Mouse (Mus musculus) small intestine, adult 2 months (tissue): Measurements from ENCODE around the gene Ptgdr.

ENCODE experiments used
- CTCF ChIP-seq: fragments of 200-500 bp; IDR thresholded peaks from 2 replicates; pipeline ENCODE4 v1.5.1; 2012; ENCODE audit warnings: low read depth, mild to moderate bottlenecking, control low read depth, inconsistent platforms, low read length, moderate library complexity, mixed read lengths; ENCODE audit not compliant: insufficient replicate concordance, insufficient read length; ENCODE audit errors: extremely low read depth
- POLR2A ChIP-seq: fragments of 200-500 bp; IDR thresholded peaks from 2 replicates; pipeline ENCODE4 v1.6.1; 2012; ENCODE audit warnings: low read depth, mild to moderate bottlenecking, control low read depth, inconsistent platforms, low read length, moderate library complexity

DNA sequence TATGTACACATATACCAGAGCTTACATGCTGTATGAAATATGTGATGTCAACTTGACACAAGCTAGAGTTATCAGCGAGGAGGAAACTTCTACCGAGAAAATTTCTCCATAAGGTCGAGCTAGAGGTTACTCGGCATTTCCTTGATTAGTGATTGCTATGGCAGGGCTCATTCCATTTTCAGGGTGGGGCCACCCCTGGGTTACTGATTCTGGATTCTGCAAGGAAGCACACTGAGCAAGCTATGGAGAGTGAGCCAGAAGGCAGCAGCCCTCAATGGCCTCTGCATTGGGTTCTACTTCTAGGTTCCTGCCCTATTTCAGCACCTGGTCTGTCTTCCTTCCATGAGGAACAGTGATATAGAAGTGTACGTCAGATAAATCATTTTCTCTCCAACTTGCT, 48.6 kb upstream of the Ptgdr start:
- TF ChIP-seq POLR2A, result no peak
- TF ChIP-seq CTCF, result no peak
